Mouse (Mus musculus): ENCODE data around the gene Ddr2. TPM values are rescaled to one million over a fixed set of nuclear protein-coding genes. Genes with fewer than 3 reads are reported as not detected.
A peak's percentile ranks its signal among the peaks of the same experiment; 100 is the strongest.

Gene Ddr2
- total and polyA plus RNA-seq, 3 experiments: 0.17 to 0.37 (median 0.30) TPM

- H3K27me3 ChIP-seq (replicated peaks): no peaks in the 10 kb centered on the region
- H3K9ac ChIP-seq (ENCODE audit: insufficient read depth, low read depth): no peak overlapping the region
- TF ChIP-seq BHLHE40 (IDR thresholded peaks at IDR 0.05; ENCODE audit: low read depth, low read length): 0 out of 2 replicates have a peak, but pooled peaks have one; percentile 40
- TF ChIP-seq ELF1 (IDR thresholded peaks at IDR 0.05; ENCODE audit: low read depth, low read length): no peak
- no peak overlapping the region for H3K4me3 ChIP-seq (replicated peaks in 1 of 3; ENCODE audit: low read depth in 2 of 3, low read length in 2 of 3, poor library complexity in 1 of 3)
- H3K79me2 ChIP-seq (replicated peaks; ENCODE audit: control insufficient read depth, extremely low read depth, insufficient read depth, poor library complexity, severe bottlenecking): no peaks in the 10 kb centered on the region
- in situ Hi-C loops (cut with MboI; ENCODE audit: low pct_ligation_motif_present, low pct_unique_long_range_greater_than_20kb, low sequenced_read_pairs) (no loop called here), dilution Hi-C loops (cut with MboI; ENCODE audit: extremely low pct_ligation_motif_present, extremely low pct_unique_long_range_greater_than_20kb, low sequenced_read_pairs) (no loop called here)
- DNase-seq (ENCODE audit: extremely low read depth): no peak
- H3K36me3 ChIP-seq (replicated peaks in 1 of 2; ENCODE audit: control insufficient read depth in 1 of 2, insufficient read depth in 1 of 2, low read length in 1 of 2): no peaks in the 10 kb centered on the region
- H3K27ac ChIP-seq (ENCODE audit: insufficient read depth, low read depth): no peak overlapping the region
- peaks cover 8% of the 10 kb centered on the region for H3K9me3 ChIP-seq (replicated peaks; ENCODE audit: low read length)
- H3K4me2 ChIP-seq (ENCODE audit: insufficient read depth, low read depth, poor library complexity, severe bottlenecking): no peak overlapping the region
- H3K4me1 ChIP-seq (ENCODE audit: control insufficient read depth in 1 of 2, insufficient read depth in 2 of 2): peaks cover 13 to 45% of the 10 kb centered on the region in 2 experiments
These were observed 36.8 kb downstream of the Ddr2 start for GRCm38 (mm10) chr1:170073768-170074167.

- dilution Hi-C loops (cut with MboI; ENCODE audit: extremely low pct_ligation_motif_present, extremely low pct_unique_long_range_greater_than_20kb, low sequenced_read_pairs): no loop called here
These were observed 41.4 kb downstream of the Ddr2 start for GRCm38 (mm10) chr1:170069143-170069542.

DNA sequence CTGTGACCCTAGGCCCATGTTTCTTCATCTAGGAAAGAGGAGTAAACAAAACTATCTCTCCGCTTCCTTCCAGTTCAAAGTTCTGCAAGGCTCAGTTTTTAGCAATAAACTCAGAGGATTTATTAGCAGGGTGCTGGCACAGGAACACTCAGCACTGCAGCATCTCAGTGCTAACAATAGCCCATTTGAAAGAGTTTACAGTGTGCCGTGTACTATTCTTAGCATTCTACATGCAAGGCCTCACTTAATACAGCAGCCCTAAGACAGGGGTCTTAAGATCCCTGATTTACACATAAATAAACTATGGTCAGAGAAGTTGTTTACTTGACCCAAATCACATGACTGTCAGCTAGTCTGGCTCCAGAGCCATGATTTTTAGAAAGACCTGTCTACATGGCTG, 44.6 kb downstream of the Ddr2 start:
- Histone ChIP-seq H3K4me1 (ENCODE audit: control insufficient read depth in 1 of 2, insufficient read depth in 2 of 2) (peaks cover 8 to 23% of the 10 kb centered on the region in 2 experiments), H3K9me3 (replicated peaks; ENCODE audit: low read length) (no peaks in the 10 kb centered on the region), H3K36me3 (replicated peaks in 1 of 2; ENCODE audit: control insufficient read depth in 1 of 2, insufficient read depth in 1 of 2, low read length in 1 of 2) (no peaks in the 10 kb centered on the region), H3K4me3 (replicated peaks in 1 of 3; ENCODE audit: low read depth in 2 of 3, low read length in 2 of 3, poor library complexity in 1 of 3) (no peak overlapping the region), H3K9ac (ENCODE audit: insufficient read depth, low read depth) (no peak overlapping the region), H3K79me2 (replicated peaks; ENCODE audit: control insufficient read depth, extremely low read depth, insufficient read depth, poor library complexity, severe bottlenecking) (no peaks in the 10 kb centered on the region), H3K27ac (ENCODE audit: insufficient read depth, low read depth) (no peak overlapping the region), H3K27me3 (replicated peaks) (no peaks in the 10 kb centered on the region), H3K4me2 (ENCODE audit: insufficient read depth, low read depth, poor library complexity, severe bottlenecking) (no peak overlapping the region)
- DNase-seq (ENCODE audit: extremely low read depth): no peak
- TF ChIP-seq HCFC1 (IDR thresholded peaks at IDR 0.05; ENCODE audit: low read depth, low read length) (no peak), USF2 (conservative IDR thresholded peaks at IDR 0.05; ENCODE audit: low read depth, low read length) (no peak), ZNF384 (IDR thresholded peaks at IDR 0.05; ENCODE audit: low read depth, low read length) (no peak), NELFE (IDR thresholded peaks at IDR 0.05; ENCODE audit: low read depth, low read length) (no peak), KAT2A (IDR thresholded peaks at IDR 0.05; ENCODE audit: insufficient replicate concordance, low read length) (no peak), MXI1 (IDR thresholded peaks at IDR 0.05; ENCODE audit: low read depth, low read length) (no peak), BHLHE40 (IDR thresholded peaks at IDR 0.05; ENCODE audit: low read depth, low read length) (no peak), EP300 (IDR thresholded peaks at IDR 0.05; ENCODE audit: low read length) (no peak), USF1 (IDR thresholded peaks at IDR 0.05; ENCODE audit: low read depth, low read length) (no peak), POLR2AphosphoS2 (IDR thresholded peaks at IDR 0.05; ENCODE audit: low read depth, low read length) (no peak), SIN3A (IDR thresholded peaks at IDR 0.05; ENCODE audit: low read length) (no peak), MAX (IDR thresholded peaks at IDR 0.05; ENCODE audit: low read length) (no peak), JUND (conservative IDR thresholded peaks at IDR 0.05; ENCODE audit: low read depth, low read length) (no peak), CTCF (conservative IDR thresholded peaks at IDR 0.05 in 1 of 2, IDR thresholded peaks at IDR 0.05 in 1 of 2; ENCODE audit: low read depth in 2 of 2, low read length in 2 of 2) (no peak)
- dilution Hi-C loops (cut with MboI; ENCODE audit: extremely low pct_ligation_motif_present, extremely low pct_unique_long_range_greater_than_20kb, low sequenced_read_pairs) (no loop called here), in situ Hi-C loops (cut with MboI; ENCODE audit: low pct_ligation_motif_present, low pct_unique_long_range_greater_than_20kb, low sequenced_read_pairs) (no loop called here)

More at GRCm38 (mm10) chr1:170069143-170069542, 41.4 kb downstream of the Ddr2 start:
- H3K9ac ChIP-seq (ENCODE audit: insufficient read depth, low read depth): no peak overlapping the region
- H3K4me2 ChIP-seq (ENCODE audit: insufficient read depth, low read depth, poor library complexity, severe bottlenecking): no peak overlapping the region
- no peaks in the 10 kb centered on the region for H3K79me2 ChIP-seq (replicated peaks; ENCODE audit: control insufficient read depth, extremely low read depth, insufficient read depth, poor library complexity, severe bottlenecking)
- no peak overlapping the region for H3K27ac ChIP-seq (ENCODE audit: insufficient read depth, low read depth)
- peaks cover 10 to 20% of the 10 kb centered on the region in 2 experiments for H3K4me1 ChIP-seq (ENCODE audit: control insufficient read depth in 1 of 2, insufficient read depth in 2 of 2)
- DNase-seq (ENCODE audit: extremely low read depth): no peak
- peaks cover under 1% of the 10 kb centered on the region for H3K9me3 ChIP-seq (replicated peaks; ENCODE audit: low read length)
- H3K27me3 ChIP-seq (replicated peaks): no peaks in the 10 kb centered on the region
- no peak overlapping the region for H3K4me3 ChIP-seq (replicated peaks in 1 of 3; ENCODE audit: low read depth in 2 of 3, low read length in 2 of 3, poor library complexity in 1 of 3)
- TF ChIP-seq PAX5 (IDR thresholded peaks at IDR 0.05; ENCODE audit: low read length) (no peak), ETS1 (conservative IDR thresholded peaks at IDR 0.05; ENCODE audit: low read depth, low read length) (no peak), IRF4 (IDR thresholded peaks at IDR 0.05; ENCODE audit: low read depth, low read length) (no peak), MAX (IDR thresholded peaks at IDR 0.05; ENCODE audit: low read length) (no peak), CTCF (conservative IDR thresholded peaks at IDR 0.05 in 1 of 2, IDR thresholded peaks at IDR 0.05 in 1 of 2; ENCODE audit: low read depth in 2 of 2, low read length in 2 of 2) (no peak), NRF1 (IDR thresholded peaks at IDR 0.05; ENCODE audit: low read depth, low read length) (no peak), GABPA (IDR thresholded peaks at IDR 0.05; ENCODE audit: insufficient replicate concordance, low read depth, low read length) (no peak), MAFK (IDR thresholded peaks at IDR 0.05; ENCODE audit: insufficient replicate concordance, low read length) (no peak), USF2 (conservative IDR thresholded peaks at IDR 0.05; ENCODE audit: low read depth, low read length) (no peak), UBTF (IDR thresholded peaks at IDR 0.05; ENCODE audit: low read depth, low read length) (no peak), MAZ (IDR thresholded peaks at IDR 0.05; ENCODE audit: low read depth, low read length) (no peak), TCF12 (IDR thresholded peaks at IDR 0.05; ENCODE audit: low read depth, low read length) (no peak), ZKSCAN1 (IDR thresholded peaks at IDR 0.05; ENCODE audit: borderline replicate concordance, low read depth, low read length) (no peak), POLR2AphosphoS2 (IDR thresholded peaks at IDR 0.05; ENCODE audit: low read depth, low read length) (no peak), USF1 (IDR thresholded peaks at IDR 0.05; ENCODE audit: low read depth, low read length) (no peak), CHD1 (IDR thresholded peaks at IDR 0.05; ENCODE audit: low read depth, low read length) (no peak), MXI1 (IDR thresholded peaks at IDR 0.05; ENCODE audit: low read depth, low read length) (no peak), NELFE (IDR thresholded peaks at IDR 0.05; ENCODE audit: low read depth, low read length) (no peak), KAT2A (IDR thresholded peaks at IDR 0.05; ENCODE audit: insufficient replicate concordance, low read length) (no peak)
- in situ Hi-C loops (cut with MboI; ENCODE audit: low pct_ligation_motif_present, low pct_unique_long_range_greater_than_20kb, low sequenced_read_pairs): no loop called here
- H3K36me3 ChIP-seq (replicated peaks in 1 of 2; ENCODE audit: control insufficient read depth in 1 of 2, insufficient read depth in 1 of 2, low read length in 1 of 2): no peaks in the 10 kb centered on the region

Data from CH12.LX (cell line).